Mouse (Mus musculus) ES-Bruce4 (cell line): ENCODE results near the gene Ptpn18.

Source experiments
- CTCF ChIP-seq: IDR thresholded peaks from one replicate; pipeline ENCODE4 v1.8.1; 2011; ENCODE audit warnings: low read depth, low read length
- POLR2A ChIP-seq: IDR thresholded peaks from one replicate; pipeline ENCODE4 v1.8.1; 2011; ENCODE audit warnings: low read length; ENCODE audit not compliant: insufficient read depth

DNA sequence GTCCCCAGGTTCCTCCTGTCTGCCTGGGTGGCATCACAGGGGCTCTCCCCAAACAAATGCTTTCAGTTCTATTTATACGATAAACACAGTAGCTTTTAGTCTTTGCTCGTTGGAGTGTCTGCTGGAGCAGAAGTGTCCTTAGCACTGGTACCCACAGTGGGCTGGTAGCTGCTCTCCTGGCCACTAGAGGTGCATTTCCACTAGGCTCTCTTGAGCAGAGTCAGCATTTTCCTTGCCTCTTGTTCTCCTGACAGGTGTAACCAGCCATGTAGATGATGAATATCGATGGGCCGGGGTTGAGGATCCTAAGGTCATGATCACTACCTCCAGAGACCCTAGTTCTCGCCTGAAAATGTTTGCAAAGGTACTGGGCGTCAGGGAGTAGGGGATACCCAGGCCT, 16.4 kb upstream of the Ptpn18 start:
- TF ChIP-seq CTCF (no peak), POLR2A (no peak)
